Mouse (Mus musculus) spleen, adult 2 months (tissue): ENCODE data around the gene Cdcp2. TPM values are rescaled to one million over a fixed set of nuclear protein-coding genes. Genes with fewer than 3 reads are reported as not detected.

Experiments
- DNase-seq, 2 experiments: peaks; one replicate each; pipeline versions ENCODE4 v3.0.0 to v3.0.0-alpha.2; 2012 to 2021; ENCODE audit warnings: low spot score in 2 of 2, low read depth in 1 of 2
- H3K27ac ChIP-seq: fragments of 200-500 bp; 2 replicates; pipeline ENCODE4 v1.5.1; 2012; ENCODE audit warnings: low read length, inconsistent platforms; ENCODE audit not compliant: insufficient read depth
- H3K27me3 ChIP-seq: fragments of 200-500 bp; 2 replicates; pipeline ENCODE4 v1.6.1; 2012; ENCODE audit warnings: mild to moderate bottlenecking, moderate library complexity, low read length, inconsistent platforms; ENCODE audit not compliant: control insufficient read depth, insufficient read depth
- H3K36me3 ChIP-seq: fragments of 200-500 bp; 2 replicates; pipeline ENCODE4 v1.6.1; 2012; ENCODE audit warnings: mild to moderate bottlenecking, low read length, inconsistent platforms; ENCODE audit not compliant: control insufficient read depth, insufficient read depth
- H3K4me1 ChIP-seq: fragments of 200-500 bp; 2 replicates; pipeline ENCODE4 v1.6.1; 2011; ENCODE audit warnings: inconsistent platforms; ENCODE audit not compliant: control insufficient read depth, insufficient read depth, insufficient read length
- H3K4me3 ChIP-seq: fragments of 200-500 bp; 2 replicates; pipeline ENCODE4 v1.5.1; 2011; ENCODE audit warnings: mild to moderate bottlenecking, inconsistent platforms; ENCODE audit not compliant: insufficient read depth, insufficient read length; ENCODE audit errors: extremely low read depth
- CTCF ChIP-seq: fragments of 200-500 bp; IDR thresholded peaks from 2 replicates; pipeline ENCODE4 v1.5.1; 2011; ENCODE audit warnings: mild to moderate bottlenecking, inconsistent platforms; ENCODE audit not compliant: insufficient read depth, insufficient read length, insufficient replicate concordance; ENCODE audit errors: extremely low read depth
- POLR2A ChIP-seq: fragments of 200-500 bp; IDR thresholded peaks from 2 replicates; pipeline ENCODE4 v1.6.1; 2011; ENCODE audit warnings: low read depth, low read length, inconsistent platforms
- WGBS: fragments of 180-500 bp; shearing (Covaris S2); methylation state at CpG from one replicate; pipeline ENCODE4 v1.1.7; 2018; 5-methylcytosine and 5-hydroxymethylcytosine counted together
- polyA plus RNA-seq: library from polyadenylated mRNA; depleted of rRNA; stranded (reverse); fragments of >200 nt; gene quantifications from 2 replicates; pipeline ENCODE4 v1.2.3, GENCODE M21; 2012; rRNA removed

Gene Cdcp2
- polyA plus RNA-seq, 1 experiment: not detected

DNA sequence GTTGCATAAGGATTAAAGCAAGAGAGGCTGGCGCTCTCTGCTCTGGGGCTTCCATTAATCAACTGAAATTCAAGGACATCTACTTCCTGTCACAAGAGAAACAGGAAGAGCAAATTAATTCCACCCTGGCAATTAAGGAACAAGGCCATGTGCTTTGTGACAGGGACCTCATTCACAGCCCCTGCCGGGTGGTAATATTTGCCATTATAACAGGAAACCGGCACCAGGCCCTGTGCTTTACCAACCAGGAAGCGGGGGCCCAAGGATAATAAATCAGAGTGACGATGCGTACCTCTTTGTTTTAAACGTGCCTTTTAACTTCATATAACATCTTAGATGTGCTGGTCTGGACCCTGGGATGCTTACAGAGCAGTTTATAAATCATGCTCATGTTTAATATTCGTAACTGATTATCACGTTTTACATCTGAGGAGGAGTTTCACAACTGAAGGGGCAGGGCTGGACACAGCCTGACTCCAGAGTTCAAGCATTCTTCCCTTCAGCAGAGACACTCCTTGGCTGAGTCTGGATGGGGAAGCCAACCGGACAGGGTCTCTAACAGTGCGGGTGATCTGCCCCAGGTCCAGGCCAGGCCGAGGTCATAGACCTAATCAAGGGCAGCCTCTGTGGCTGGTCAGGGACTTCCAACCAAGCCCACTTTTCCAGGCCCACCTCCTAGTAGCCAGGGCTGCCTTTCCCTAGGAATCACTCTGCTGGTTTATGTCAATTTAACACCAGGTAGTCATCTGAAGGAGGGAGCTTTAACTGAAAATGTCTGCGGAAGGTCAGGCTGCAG lies 43.3 kb downstream of the Cdcp2 start:
- Histone ChIP-seq H3K36me3 (peaks cover 21% of the 10 kb centered on the region), H3K4me3 (no peak overlapping the region), H3K27me3 (no peaks in the 10 kb centered on the region), H3K4me1 (no peaks in the 10 kb centered on the region), H3K27ac (no peak overlapping the region)
- 60% methylated on average over 13 of the region's 13 CpGs for WGBS
- no peak for TF ChIP-seq POLR2A
- TF ChIP-seq CTCF: no peak
- no peak for DNase-seq

DNA sequence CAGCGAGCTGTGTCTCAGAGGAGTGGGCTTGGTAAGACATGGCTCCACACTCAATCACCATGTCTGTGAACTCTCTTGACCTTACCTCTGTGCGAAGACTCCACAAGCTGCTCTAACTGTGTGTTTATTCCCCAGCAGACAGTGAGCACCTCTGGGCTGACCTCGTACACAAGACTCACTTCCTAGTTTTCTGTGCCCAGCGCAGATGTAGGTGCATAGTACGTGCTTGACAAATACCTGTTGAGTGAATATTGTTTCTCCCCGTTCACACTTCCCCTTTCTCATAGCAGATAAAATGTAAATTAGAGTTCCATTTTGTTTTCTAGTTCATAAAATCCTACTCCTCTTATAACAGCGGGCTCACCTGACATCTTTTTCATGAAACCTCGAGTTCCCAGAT lies 46.8 kb downstream of the Cdcp2 start:
- DNase-seq: no peak
- Histone ChIP-seq H3K27me3 (no peaks in the 10 kb centered on the region), H3K4me3 (no peak overlapping the region), H3K36me3 (peaks cover 40% of the 10 kb centered on the region), H3K27ac (no peak overlapping the region), H3K4me1 (no peaks in the 10 kb centered on the region)
- TF ChIP-seq CTCF (no peak), POLR2A (no peak)
- WGBS: 78% methylated on average over 8 of the region's 8 CpGs

DNA sequence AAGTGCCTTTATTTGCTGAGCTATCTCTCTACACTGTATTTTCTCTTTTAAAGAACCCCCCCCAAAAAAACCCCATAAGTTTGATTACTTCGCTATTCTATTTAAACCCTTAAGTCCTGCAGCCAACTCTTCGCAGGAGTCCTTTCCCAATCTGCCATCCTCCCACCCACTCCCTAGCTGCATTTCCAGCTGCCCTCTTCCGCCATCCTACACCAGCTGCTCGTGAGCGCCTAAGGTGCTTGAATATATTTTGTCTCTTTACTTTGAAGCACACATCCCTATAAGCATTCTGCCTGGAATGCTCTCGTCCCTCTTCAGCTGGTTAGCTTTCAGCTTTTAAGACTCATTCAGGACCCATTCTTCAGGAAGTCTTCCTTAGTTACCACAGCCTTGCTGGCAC lies 54.3 kb downstream of the Cdcp2 start:
- no peaks in the 10 kb centered on the region for H3K4me1 ChIP-seq
- no peak overlapping the region for H3K27ac ChIP-seq
- H3K27me3 ChIP-seq: no peaks in the 10 kb centered on the region
- peaks cover 29% of the 10 kb centered on the region for H3K36me3 ChIP-seq
- TF ChIP-seq POLR2A (no peak), CTCF (no peak)
- no peak overlapping the region for H3K4me3 ChIP-seq
- DNase-seq: no peak
- 91% methylated on average over 6 of the region's 6 CpGs for WGBS

DNA sequence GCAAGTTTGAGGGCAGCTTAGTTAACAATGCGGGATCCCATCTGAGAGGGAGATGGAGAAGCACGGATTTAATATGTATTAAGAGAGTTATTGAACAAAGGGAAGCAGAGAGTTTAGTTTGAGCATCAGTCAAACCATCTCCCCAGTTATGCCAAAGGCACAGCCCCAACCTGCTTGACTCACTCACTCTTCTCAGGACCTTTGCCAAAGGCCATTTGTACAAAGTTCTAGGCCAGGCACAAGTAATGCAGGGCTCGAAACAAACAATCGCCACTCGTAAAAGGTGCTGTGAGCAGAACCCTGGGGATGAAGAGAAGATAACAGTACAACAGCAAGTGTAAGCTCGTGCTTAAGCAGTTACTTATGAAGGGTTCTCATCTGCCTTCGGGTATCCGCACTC lies 55.9 kb downstream of the Cdcp2 start:
- Histone ChIP-seq H3K4me1 (no peaks in the 10 kb centered on the region), H3K27ac (no peak overlapping the region), H3K27me3 (no peaks in the 10 kb centered on the region), H3K4me3 (no peak overlapping the region), H3K36me3 (peaks cover 19% of the 10 kb centered on the region)
- DNase-seq: no peak
- no peak for TF ChIP-seq CTCF
- TF ChIP-seq POLR2A: no peak
- 92% methylated on average over 8 of the region's 8 CpGs for WGBS

DNA sequence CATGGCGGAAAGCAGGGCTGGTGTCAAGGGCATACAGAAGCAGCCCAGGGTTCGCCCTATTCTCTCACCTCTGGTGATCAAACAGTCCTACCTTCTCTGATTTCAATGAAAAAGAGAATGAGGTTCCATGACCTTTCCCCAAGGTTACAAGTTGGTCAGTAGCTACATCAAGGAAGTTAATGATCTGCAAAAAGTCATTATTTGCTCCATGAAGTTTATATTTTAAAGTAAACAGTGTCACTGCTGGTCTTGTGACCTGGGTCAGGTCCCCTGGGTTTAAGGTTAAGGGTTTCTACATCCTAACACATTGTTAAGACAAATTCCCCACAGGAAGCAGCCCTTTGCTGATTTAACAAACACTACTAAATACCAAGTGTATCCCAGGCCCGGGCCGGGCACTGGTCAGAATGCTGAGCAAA lies 60.3 kb downstream of the Cdcp2 start:
- TF ChIP-seq CTCF: no peak
- H3K4me1 ChIP-seq: no peaks in the 10 kb centered on the region
- DNase-seq: no peak
- no peak overlapping the region for H3K4me3 ChIP-seq
- WGBS: 96% methylated on average over 4 of the region's 4 CpGs
- H3K36me3 ChIP-seq: peaks cover 15% of the 10 kb centered on the region
- no peak overlapping the region for H3K27ac ChIP-seq
- H3K27me3 ChIP-seq: no peaks in the 10 kb centered on the region

DNA sequence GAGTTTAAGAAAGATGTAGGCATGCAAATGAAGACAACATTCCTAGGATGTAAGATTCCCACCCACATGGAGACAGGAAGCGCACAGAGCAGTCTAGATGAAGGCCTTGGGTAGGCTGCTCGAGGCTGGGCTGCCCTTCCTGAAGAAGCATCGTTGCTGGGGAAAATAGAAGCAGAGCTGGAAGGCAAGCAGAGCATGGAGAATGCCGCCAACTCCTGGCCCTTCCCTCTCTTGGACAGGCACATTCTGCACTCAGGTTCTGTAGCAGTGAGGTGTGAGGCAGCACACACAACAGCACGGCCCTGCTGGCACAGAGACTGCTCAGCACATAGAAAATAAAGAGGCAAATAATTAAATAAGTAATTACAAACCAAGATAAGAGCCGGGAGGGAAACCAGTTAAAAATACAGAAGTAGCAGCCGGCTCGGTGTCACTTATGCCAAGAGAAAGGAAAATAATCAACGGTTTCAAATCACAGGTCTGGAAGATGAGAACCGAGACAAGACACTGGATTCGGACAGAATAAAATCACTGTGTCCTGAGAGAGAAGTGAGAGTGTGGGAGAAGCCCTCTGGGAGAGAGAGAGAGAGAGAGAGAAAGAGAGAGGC lies 62.6 kb downstream of the Cdcp2 start:
- DNase-seq: no peak
- Histone ChIP-seq H3K4me3 (no peak overlapping the region), H3K27ac (no peak overlapping the region), H3K36me3 (peaks cover 9% of the 10 kb centered on the region), H3K27me3 (no peaks in the 10 kb centered on the region), H3K4me1 (no peaks in the 10 kb centered on the region)
- 89% methylated on average over 11 of the region's 11 CpGs for WGBS
- TF ChIP-seq CTCF: no peak
- TF ChIP-seq POLR2A: no peak

DNA sequence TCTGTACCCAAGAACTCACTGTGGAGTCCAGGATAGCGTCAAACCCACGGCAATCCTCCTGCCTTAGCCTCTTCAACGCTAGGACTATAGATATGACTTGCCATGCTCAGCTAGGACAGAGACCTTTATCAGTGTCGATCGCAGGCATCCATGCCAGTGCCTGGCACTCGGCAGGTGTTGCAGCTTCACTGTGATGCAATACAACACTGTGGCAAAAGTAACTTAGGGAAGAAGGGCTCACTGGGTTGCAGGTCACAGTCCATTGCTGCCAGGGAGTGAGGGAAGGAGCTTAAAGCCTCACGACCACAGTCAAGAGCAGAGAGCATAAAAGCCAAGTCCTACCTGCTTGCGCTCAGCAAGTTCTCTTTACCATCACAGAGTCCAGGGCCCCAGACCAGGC lies 63.5 kb downstream of the Cdcp2 start:
- no peak for DNase-seq
- 94% methylated on average over 8 of the region's 8 CpGs for WGBS

More for the DNA sequence above, 63.5 kb downstream of the Cdcp2 start:
- Histone ChIP-seq H3K27me3 (no peaks in the 10 kb centered on the region), H3K4me1 (no peaks in the 10 kb centered on the region), H3K36me3 (peaks cover 9% of the 10 kb centered on the region), H3K4me3 (no peak overlapping the region), H3K27ac (no peak overlapping the region)
- no peak for TF ChIP-seq CTCF
- TF ChIP-seq POLR2A: no peak

Other genes with a start within 250 kb of the Cdcp2 start
- gene Ssbp3, start 186.2 kb upstream of the Cdcp2 start, polyA plus RNA-seq: 27.8 and 33.8 TPM in 2 replicates
- gene Mrpl37, start 30.0 kb upstream of the Cdcp2 start, polyA plus RNA-seq: 31.9 and 34.0 TPM in 2 replicates
- 6.2 and 7.5 TPM in 2 replicates for gene Cyb5rl, start 29.9 kb upstream of the Cdcp2 start, polyA plus RNA-seq
- gene Tmem59, start 81.5 kb downstream of the Cdcp2 start, polyA plus RNA-seq: 97.7 and 116 TPM in 2 replicates
- gene Tceanc2, start 82.2 kb downstream of the Cdcp2 start, polyA plus RNA-seq: 7.0 and 8.2 TPM in 2 replicates
- 0.07 and 0.47 TPM in 2 replicates for gene Ldlrad1, start 112.3 kb downstream of the Cdcp2 start, polyA plus RNA-seq
- gene Lrrc42, start 156.6 kb downstream of the Cdcp2 start, polyA plus RNA-seq: 6.0 and 7.9 TPM in 2 replicates
- gene Hspb11, start 156.7 kb downstream of the Cdcp2 start, polyA plus RNA-seq: 1.2 and 1.6 TPM in 2 replicates
- gene Dio1, start 210.3 kb downstream of the Cdcp2 start, polyA plus RNA-seq: 0.06 and 0.40 TPM in 2 replicates
- 21.4 and 23.7 TPM in 2 replicates for gene Yipf1, start 217.5 kb downstream of the Cdcp2 start, polyA plus RNA-seq